Mouse (Mus musculus) T-helper 1 cell (primary cell): ENCODE measurements around the gene Usp47.

Source experiments
- in situ Hi-C: fragments of 300-600 bp; cut with MboI, MseI; formaldehyde crosslinking; loops from one replicate; pipeline ENCODE4 v1.15.1; 2025; ENCODE audit warnings: high pct_unique_total_duplicates

Usp47 gene

GRCm38 (mm10) chr7:112149113-112149512 is 125.8 kb downstream of the Usp47 start:
- in situ Hi-C loops, result no loop called here

DNA sequence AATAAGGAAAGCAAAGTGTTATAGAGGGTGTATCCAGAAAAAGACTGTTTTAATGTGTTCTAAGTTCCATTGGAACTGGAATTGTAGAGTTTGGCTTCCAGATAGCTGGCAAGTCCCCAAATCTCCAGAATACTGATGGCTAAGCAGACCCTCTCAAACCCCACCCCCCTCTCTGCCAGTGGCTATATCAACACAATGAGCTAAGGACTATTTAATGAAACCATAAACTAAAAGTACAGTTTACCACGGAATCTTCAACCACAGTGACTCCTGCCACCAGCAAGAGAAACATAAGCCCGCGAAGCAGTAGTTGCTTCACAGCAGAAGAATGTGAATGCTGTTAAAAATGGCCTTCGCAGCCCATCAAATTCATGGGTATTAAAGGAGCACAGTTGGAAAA is 131.1 kb downstream of the Usp47 start:
- in situ Hi-C loops, result no loop called here

DNA sequence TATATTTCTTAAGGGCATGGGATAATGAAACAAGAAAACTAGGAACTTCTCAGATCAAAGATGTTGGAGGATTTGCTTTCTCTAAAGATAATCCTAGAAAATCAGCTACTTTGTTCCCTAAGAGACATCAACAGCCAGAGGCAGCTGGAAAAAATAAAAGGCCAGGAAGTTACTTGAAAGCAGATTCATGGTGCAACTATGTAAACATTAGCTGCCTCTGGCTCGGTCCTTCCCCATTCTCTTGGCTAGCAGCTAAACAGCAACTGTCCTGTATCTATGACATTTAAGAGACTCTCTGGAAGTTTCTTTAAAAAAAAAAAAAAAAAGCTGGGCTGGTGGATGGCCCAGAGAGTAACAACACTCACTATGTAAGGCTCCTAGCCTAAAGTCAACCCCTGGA is 131.9 kb downstream of the Usp47 start:
- in situ Hi-C loops, result no loop called here

GRCm38 (mm10) chr7:112157584-112158315 is 134.4 kb downstream of the Usp47 start:
- in situ Hi-C loops, result no loop called here

DNA sequence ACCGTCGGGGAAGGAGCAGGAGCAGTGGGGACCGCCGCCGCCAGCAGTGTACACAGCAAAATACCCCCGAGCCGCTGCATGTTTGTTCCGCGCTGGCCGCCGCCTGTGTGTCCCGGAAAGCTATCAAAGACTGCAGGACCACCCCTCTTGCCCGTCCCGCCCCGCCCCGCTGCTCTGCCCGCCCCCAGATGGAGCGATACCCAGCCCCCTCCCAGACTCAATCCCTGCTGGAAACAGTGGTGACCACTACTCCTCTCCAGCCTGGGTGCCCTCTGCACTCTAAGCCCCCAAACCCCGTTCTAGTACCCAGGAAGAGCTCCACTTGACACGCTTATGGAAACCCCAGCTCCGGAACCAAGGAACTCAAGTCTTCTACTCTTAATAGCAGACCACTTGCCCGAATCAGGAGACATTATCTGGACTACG is 135.0 kb downstream of the Usp47 start:
- in situ Hi-C loops, result no loop called here

- in situ Hi-C loops, result no loop called here
Observed at GRCm38 (mm10) chr7:112158942-112159341, 135.6 kb downstream of the Usp47 start, which contains the start of gene Dkk3. Gene Dkk3 (minus strand): TSS chr7:112159057.

- in situ Hi-C loops, result no loop called here
Observed at GRCm38 (mm10) chr7:112159835-112160234, 136.5 kb downstream of the Usp47 start.
